Comparison of ENCODE assay signal across 15 mouse cellular contexts in genomic region chr12:53838541-53838940, GRCm38 (mm10).
A peak's percentile ranks its signal among the peaks of the same experiment; 100 is the strongest.
DNase-seq lines count a peak whose midpoint lies in the region; ATAC-seq lines count a peak whose summit lies in the region.
"Had no signal": no experiment of that assay in that cellular context is flagged by ENCODE, and none has a peak within 500 bp of the region (broad histone marks: within the 10 kb centered on the region; RNA-seq: fewer than 3 reads in every experiment).

No protein-coding gene starts in this region.

- H3K9ac ChIP-seq in intestine, embryonic 14.5 days (ENCODE audit: low read length): no peak overlapping the region
- H3K9ac ChIP-seq in intestine, embryonic 15.5 days: no peak overlapping the region
- H3K9ac ChIP-seq in midbrain, embryonic 13.5 days (replicated peaks): no peak overlapping the region
- H3K9ac ChIP-seq in midbrain, embryonic 16.5 days (ENCODE audit: low read depth, low read length): no peak overlapping the region
- H3K9ac ChIP-seq in liver, embryonic 16.5 days (ENCODE audit: low read depth, low read length): no peak overlapping the region
- H3K9ac ChIP-seq: heart, embryonic 15.5 days had no signal

- no peak overlapping the region for H3K4me3 ChIP-seq in intestine, embryonic 14.5 days (ENCODE audit: low read depth, low read length)
- no peak overlapping the region for H3K4me3 ChIP-seq in intestine, embryonic 15.5 days (replicated peaks)
- no peak overlapping the region for H3K4me3 ChIP-seq in midbrain, embryonic 13.5 days (replicated peaks)
- no peak overlapping the region for H3K4me3 ChIP-seq in midbrain, embryonic 16.5 days (ENCODE audit: low read depth, low read length)
- no peak overlapping the region for H3K4me3 ChIP-seq in liver, embryonic 16.5 days (ENCODE audit: low read depth, low read length)
- H3K4me3 ChIP-seq: heart, embryonic 15.5 days; layer of hippocampus, adult 2 months; myocyte had no signal

- H3K9me3 ChIP-seq in intestine, embryonic 14.5 days (ENCODE audit: control insufficient read depth, low read length): no peaks in the 10 kb centered on the region
- no peaks in the 10 kb centered on the region for H3K9me3 ChIP-seq in intestine, embryonic 15.5 days
- H3K9me3 ChIP-seq in midbrain, embryonic 13.5 days: no peaks in the 10 kb centered on the region
- no peaks in the 10 kb centered on the region for H3K9me3 ChIP-seq in midbrain, embryonic 16.5 days (replicated peaks; ENCODE audit: control insufficient read depth, low read length, poor library complexity, severe bottlenecking)
- no peaks in the 10 kb centered on the region for H3K9me3 ChIP-seq in liver, embryonic 16.5 days (replicated peaks; ENCODE audit: control insufficient read depth, low read length)
- H3K9me3 ChIP-seq: heart, embryonic 15.5 days had no signal

- H3K27ac ChIP-seq in intestine, embryonic 14.5 days (ENCODE audit: low read depth): no peak overlapping the region
- no peak overlapping the region for H3K27ac ChIP-seq in intestine, embryonic 15.5 days
- H3K27ac ChIP-seq in midbrain, embryonic 13.5 days: peak overlapping the region; percentile 68
- H3K27ac ChIP-seq in midbrain, embryonic 16.5 days (ENCODE audit: low read length): no peak overlapping the region
- peak overlapping the region; percentile 95; the same call in 1 of the 2 replicates for H3K27ac ChIP-seq in liver, embryonic 16.5 days (ENCODE audit: low read length)
- H3K27ac ChIP-seq: heart, embryonic 15.5 days; layer of hippocampus, adult 2 months; macrophage had no signal

- 25% methylated on average over 7 of the region's 7 CpGs for WGBS in intestine, embryonic 14.5 days
- 39% methylated on average over 7 of the region's 7 CpGs for WGBS in intestine, embryonic 15.5 days
- WGBS in midbrain, embryonic 13.5 days: 13% methylated on average over 7 of the region's 7 CpGs
- 11% methylated on average over 7 of the region's 7 CpGs for WGBS in midbrain, embryonic 16.5 days
- 62% methylated on average over 7 of the region's 7 CpGs for WGBS in liver, embryonic 16.5 days (ENCODE audit: insufficient replicate concordance)

- DNase-seq in intestine, embryonic 14.5 days (ENCODE audit: low spot score): peak; percentile 47
- no peak for DNase-seq in left cerebral cortex, postnatal 25 days (ENCODE audit: low spot score in 2 of 2)
- DNase-seq: cerebellum, postnatal 10 days; thymus, postnatal 14 days had no signal

- H3K27me3 ChIP-seq in intestine, embryonic 14.5 days (replicated peaks; ENCODE audit: control insufficient read depth, insufficient read depth, low read length): no peaks in the 10 kb centered on the region
- no peaks in the 10 kb centered on the region for H3K27me3 ChIP-seq in intestine, embryonic 15.5 days (replicated peaks)
- no peaks in the 10 kb centered on the region for H3K27me3 ChIP-seq in midbrain, embryonic 13.5 days
- H3K27me3 ChIP-seq in midbrain, embryonic 16.5 days (ENCODE audit: control insufficient read depth, insufficient read depth, low read depth, low read length): no peaks in the 10 kb centered on the region
- H3K27me3 ChIP-seq in liver, embryonic 16.5 days (ENCODE audit: control insufficient read depth, insufficient read depth, low read depth, low read length): no peaks in the 10 kb centered on the region
- H3K27me3 ChIP-seq: heart, embryonic 15.5 days had no signal

- intact Hi-C loops in left cerebral cortex, postnatal 25 days (cut with DNase I): no loop called here

- H3K4me2 ChIP-seq in intestine, embryonic 14.5 days (ENCODE audit: low read length): no peak overlapping the region
- H3K4me2 ChIP-seq in intestine, embryonic 15.5 days (replicated peaks): no peak overlapping the region
- H3K4me2 ChIP-seq in midbrain, embryonic 13.5 days (replicated peaks): no peak overlapping the region
- H3K4me2 ChIP-seq in midbrain, embryonic 16.5 days (ENCODE audit: low read length): no peak overlapping the region
- H3K4me2 ChIP-seq in liver, embryonic 16.5 days (ENCODE audit: low read depth, low read length): no peak overlapping the region
- H3K4me2 ChIP-seq: heart, embryonic 15.5 days had no signal

- no peak for ATAC-seq in intestine, embryonic 14.5 days (replicated peaks; ENCODE audit: low FRiP score, low TSS enrichment, low read depth)
- ATAC-seq in intestine, embryonic 15.5 days: no peak
- peak; percentile 48 for ATAC-seq in midbrain, embryonic 13.5 days
- ATAC-seq in midbrain, embryonic 16.5 days: no peak
- ATAC-seq in liver, embryonic 16.5 days (ENCODE audit: low read depth): no peak
- ATAC-seq in frontal cortex, adult (ENCODE audit: low TSS enrichment): no peak
- ATAC-seq: CD4-positive, CD25-positive, alpha-beta regulatory T cell, adult 4 months; intestine, postnatal 0 days had no signal

- H3K4me1 ChIP-seq in intestine, embryonic 14.5 days (replicated peaks; ENCODE audit: control insufficient read depth, insufficient read depth, low read length): peaks cover 4% of the 10 kb centered on the region; the same call in 1 of the 2 replicates
- H3K4me1 ChIP-seq in intestine, embryonic 15.5 days (replicated peaks): no peaks in the 10 kb centered on the region
- H3K4me1 ChIP-seq in midbrain, embryonic 13.5 days (replicated peaks): peaks cover 77% of the 10 kb centered on the region
- H3K4me1 ChIP-seq in midbrain, embryonic 16.5 days (ENCODE audit: control insufficient read depth, insufficient read depth, low read length): peaks cover 38% of the 10 kb centered on the region
- H3K4me1 ChIP-seq in liver, embryonic 16.5 days (ENCODE audit: control insufficient read depth, low read depth, low read length): peaks cover 49% of the 10 kb centered on the region

- H3K36me3 ChIP-seq in intestine, embryonic 14.5 days (ENCODE audit: control insufficient read depth, insufficient read depth, low read length): no peaks in the 10 kb centered on the region
- no peaks in the 10 kb centered on the region for H3K36me3 ChIP-seq in intestine, embryonic 15.5 days
- no peaks in the 10 kb centered on the region for H3K36me3 ChIP-seq in midbrain, embryonic 13.5 days
- H3K36me3 ChIP-seq in midbrain, embryonic 16.5 days (ENCODE audit: control insufficient read depth, insufficient read depth, low read length): no peaks in the 10 kb centered on the region
- H3K36me3 ChIP-seq in liver, embryonic 16.5 days (ENCODE audit: control insufficient read depth, insufficient read depth): no peaks in the 10 kb centered on the region
- H3K36me3 ChIP-seq: heart, embryonic 15.5 days had no signal

Comparison
In these comparisons a context has a peak if more than half of its experiments do, and no peak if none do; other contexts are left out.
1. H3K27ac ChIP-seq: peak in midbrain, embryonic 13.5 days (single experiment) and liver, embryonic 16.5 days (single experiment); none in intestine, embryonic 14.5 days (single experiment), intestine, embryonic 15.5 days (single experiment) and midbrain, embryonic 16.5 days (single experiment).